Mouse (Mus musculus): ENCODE results near the gene Clns1a.

- TF ChIP-seq CTCF (IDR thresholded peaks at IDR 0.05; ENCODE audit: insufficient read depth, low read depth, low read length) (no peak), POLR2A (IDR thresholded peaks at IDR 0.05; ENCODE audit: insufficient read depth, low read depth, low read length) (no peak)
Observed at GRCm38 (mm10) chr7:97741756-97742291, 45.4 kb downstream of the Clns1a start.
